1 mouse cellular context compared by ENCODE assay signal in the genomic region with DNA sequence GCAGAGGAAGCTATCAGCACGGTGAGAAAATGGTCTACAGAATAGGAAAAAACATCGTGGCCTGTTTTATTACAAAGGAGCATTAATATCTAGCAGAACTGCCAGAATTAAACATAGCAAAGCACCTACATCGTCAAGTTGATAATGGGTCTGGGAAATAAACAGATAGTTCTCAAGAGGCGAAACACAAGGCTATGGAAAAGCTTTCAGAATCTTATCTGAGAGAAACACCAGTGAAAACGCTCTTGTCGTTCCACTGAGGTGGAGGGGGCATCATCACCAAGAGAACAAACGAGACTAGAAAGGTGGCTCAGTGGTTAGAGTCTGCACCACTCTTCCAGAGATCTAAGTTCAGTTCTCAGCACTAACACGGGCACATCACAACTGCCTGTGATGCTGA.
A peak's percentile ranks its signal among the peaks of the same experiment; 100 is the strongest.
TF ChIP-seq lines count a peak whose summit lies in the region.

No protein-coding gene starts in this region.

TF ChIP-seq in MEL, 35 proteins besides CTCF, POLR2A, EP300 and RAD21:
- no peak for TF ChIP-seq MAFK (IDR thresholded peaks at IDR 0.05; ENCODE audit: borderline replicate concordance, low read depth, low read length)
- peak; percentile 17; the same call in 1 of the 2 replicates for TF ChIP-seq TAL1 (IDR thresholded peaks at IDR 0.05; ENCODE audit: low read length)
- TF ChIP-seq TCF12 (IDR thresholded peaks at IDR 0.05; ENCODE audit: low read depth, low read length), result peak; percentile 46; the same call in 1 of the 2 replicates
